Mouse (Mus musculus) spleen, postnatal 4 days (tissue): ENCODE results near the gene Mars.
"Not testable (repeated sequence)": the region's sequence is repeated elsewhere in the genome, so short reads cannot be mapped to it uniquely, and the experiment has no call there.

ENCODE experiments used
- DNase-seq, 2 experiments: peaks; one replicate each; pipeline ENCODE4 v3.0.0; 2022; ENCODE audit warnings: low spot score in 2 of 2

Gene Mars

GRCm38 (mm10) chr10:127337536-127338099 lies 26.0 kb upstream of the Mars start:
- no peak for DNase-seq

- no peak for DNase-seq
Observed at GRCm38 (mm10) chr10:127336952-127337351, 25.4 kb upstream of the Mars start.

- no peak for DNase-seq
Observed at GRCm38 (mm10) chr10:127335271-127335670, 23.7 kb upstream of the Mars start.

GRCm38 (mm10) chr10:127333152-127333551 lies 21.6 kb upstream of the Mars start:
- DNase-seq: no peak

GRCm38 (mm10) chr10:127332211-127332874 lies 20.8 kb upstream of the Mars start:
- DNase-seq: peak in 1 of 2 experiments; percentile 64

- DNase-seq: no peak
Observed at GRCm38 (mm10) chr10:127330212-127330611, 18.6 kb upstream of the Mars start.

- DNase-seq: no peak
Observed at GRCm38 (mm10) chr10:127327461-127328145, 16.0 kb upstream of the Mars start.

GRCm38 (mm10) chr10:127326828-127327227 lies 15.2 kb upstream of the Mars start:
- no peak for DNase-seq

GRCm38 (mm10) chr10:127326017-127326801 lies 14.6 kb upstream of the Mars start:
- DNase-seq: peak in 1 of 2 experiments; percentile 49

- no peak for DNase-seq
Observed at GRCm38 (mm10) chr10:127325454-127326016, 13.9 kb upstream of the Mars start.

- peak; percentile 80 to 85 for DNase-seq
Observed at GRCm38 (mm10) chr10:127324495-127324894, 12.9 kb upstream of the Mars start.

GRCm38 (mm10) chr10:127323131-127323855 lies 11.7 kb upstream of the Mars start:
- DNase-seq: peak in 1 of 2 experiments; percentile 61

- DNase-seq: no peak
Observed at GRCm38 (mm10) chr10:127322669-127323068, 11.1 kb upstream of the Mars start.

- DNase-seq: no peak
Observed at GRCm38 (mm10) chr10:127322178-127322577, 10.6 kb upstream of the Mars start.

- DNase-seq: no peak
Observed at GRCm38 (mm10) chr10:127321621-127322020, 10.0 kb upstream of the Mars start, which contains the start of gene Arhgap9. Gene Arhgap9 (plus strand): TSS chr10:127321964.

- DNase-seq: no peak
Observed at GRCm38 (mm10) chr10:127319969-127320368, 8.4 kb upstream of the Mars start.

- no peak for DNase-seq
Observed at GRCm38 (mm10) chr10:127318009-127318408, 6.4 kb upstream of the Mars start.

GRCm38 (mm10) chr10:127317277-127317676 lies 5.7 kb upstream of the Mars start:
- no peak for DNase-seq

GRCm38 (mm10) chr10:127314950-127315349 lies 3.4 kb upstream of the Mars start:
- not testable (repeated sequence) for DNase-seq

- DNase-seq: not testable (repeated sequence)
Observed at GRCm38 (mm10) chr10:127313516-127313915, 1.9 kb upstream of the Mars start.

- no peak for DNase-seq
Observed at GRCm38 (mm10) chr10:127312858-127313257, 1.3 kb upstream of the Mars start.
